Mouse (Mus musculus): ENCODE measurements around the gene Capns2.

DNA sequence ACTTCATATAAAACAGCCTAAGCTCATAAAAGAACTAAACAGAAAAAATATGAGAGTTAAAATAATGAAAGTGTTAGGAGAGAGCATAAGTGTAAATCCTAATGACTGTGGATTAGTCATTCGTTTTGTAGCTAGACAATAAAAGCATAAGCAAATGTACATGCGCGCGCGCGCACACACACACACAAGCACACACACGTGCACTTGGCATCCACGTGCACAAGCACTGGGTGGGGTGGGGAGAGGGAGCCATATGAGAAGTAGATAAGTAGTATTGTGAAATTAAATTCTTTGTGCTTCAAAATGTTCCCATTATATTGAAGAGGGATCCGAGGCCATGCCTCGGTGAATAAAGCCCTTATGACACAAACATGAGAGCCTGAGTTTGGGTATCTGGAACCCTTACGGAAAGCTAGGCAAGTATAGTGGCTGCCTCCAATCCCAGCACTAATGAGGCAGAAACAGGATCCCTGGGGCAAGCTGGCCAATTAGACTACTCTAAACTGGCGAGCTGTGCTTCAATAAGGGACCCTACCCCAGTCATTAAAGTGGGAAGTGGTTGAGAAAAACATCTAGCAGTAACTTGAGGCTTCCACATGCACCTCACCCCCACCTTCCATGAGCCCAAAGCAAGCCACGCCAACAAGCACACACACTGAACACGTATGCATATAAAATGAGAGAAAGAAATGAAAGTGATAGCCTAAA is 42.6 kb upstream of the Capns2 start:
- TF ChIP-seq POLR2A (IDR thresholded peaks at IDR 0.05; ENCODE audit: borderline replicate concordance, insufficient read depth, low read length) (no peak), CTCF (IDR thresholded peaks at IDR 0.05; ENCODE audit: borderline replicate concordance, insufficient read depth, low read depth, low read length) (no peak)

Measured in cerebellum, adult 2 months (tissue).